Mouse (Mus musculus) CH12.LX (cell line): ENCODE measurements at regions not wholly inside any gene's neighbourhood (a gene's known extent, or its start where the extent isn't known, plus 50 kb on each side); places are given as distances from the start of the nearest gene placed in this dataset.

ENCODE experiments used
- CTCF ChIP-seq, 2 experiments: IDR thresholded peaks in 1 of 2; conservative IDR thresholded peaks in 1 of 2; 2 replicates each; pipeline ENCODE4 v1.5.1; 2011 to 2012; ENCODE audit warnings: low read depth in 2 of 2, low read length in 2 of 2, improper control_type of control experiment in 1 of 2, inconsistent platforms in 1 of 2, mild to moderate bottlenecking in 1 of 2, moderate library complexity in 1 of 2
- RAD21 ChIP-seq: IDR thresholded peaks from 2 replicates; pipeline ENCODE4 v1.6.1; 2011; ENCODE audit warnings: low read depth, mild to moderate bottlenecking, low read length, improper control_type of control experiment, moderate library complexity
- UBTF ChIP-seq: IDR thresholded peaks from 2 replicates; pipeline ENCODE4 v1.6.1; 2012; ENCODE audit warnings: low read depth, mild to moderate bottlenecking, inconsistent platforms, low read length, improper control_type of control experiment, moderate library complexity
- USF1 ChIP-seq: IDR thresholded peaks from 2 replicates; pipeline ENCODE4 v1.6.1; 2014; ENCODE audit warnings: low read depth, mild to moderate bottlenecking, inconsistent platforms, low read length, improper control_type of control experiment
- ZC3H11A ChIP-seq: IDR thresholded peaks from 2 replicates; pipeline ENCODE4 v1.6.1; 2012; ENCODE audit warnings: low read depth, mild to moderate bottlenecking, inconsistent platforms, low read length, improper control_type of control experiment

DNA sequence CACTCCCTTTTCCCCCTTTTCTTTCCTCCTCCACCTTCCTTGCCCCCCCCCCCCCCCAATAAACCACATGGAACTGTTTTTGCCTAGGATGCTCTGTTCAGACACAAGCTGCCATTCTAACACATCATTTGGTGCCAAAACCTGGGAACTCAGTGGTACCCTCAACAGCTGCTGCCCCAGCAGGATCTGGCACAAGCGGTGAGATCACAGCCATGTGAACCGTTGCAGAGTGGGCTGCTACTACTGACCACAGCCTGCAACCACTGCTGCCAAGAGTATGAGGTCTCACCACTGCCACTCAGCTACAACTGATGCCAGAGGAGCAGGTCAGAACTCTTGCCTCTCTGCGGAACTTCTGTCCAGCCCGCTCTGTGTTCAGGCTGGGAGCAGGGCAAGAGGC is 206.2 kb downstream of the Pcsk1 start:
- TF ChIP-seq ZC3H11A (no peak), UBTF (no peak), CTCF (conservative IDR thresholded peaks at IDR 0.05 in 1 of 2, IDR thresholded peaks at IDR 0.05 in 1 of 2; ENCODE audit: low read depth in 2 of 2, low read length in 2 of 2) (no peak), USF1 (no peak), RAD21 (no peak)
